Mouse (Mus musculus): ENCODE measurements at regions not wholly inside any gene's neighbourhood (a gene's known extent, or its start where the extent isn't known, plus 50 kb on each side); places are given as distances from the start of the nearest gene placed in this dataset.

GRCm38 (mm10) chr12:12499903-12500302, 238.0 kb downstream of the Fam49a start:
- 0 out of 2 replicates have a peak, but pooled peaks have one; percentile 10 for TF ChIP-seq CTCF (IDR thresholded peaks at IDR 0.05; ENCODE audit: low read depth)
- TF ChIP-seq EP300 (IDR thresholded peaks at IDR 0.05; ENCODE audit: low read depth): no peak

Measured in liver, postnatal 0 days (tissue).